Mouse (Mus musculus) lung, adult 10 weeks (tissue): ENCODE data around the gene Plp1. TPM values are rescaled to one million over a fixed set of nuclear protein-coding genes. Genes with fewer than 3 reads are reported as not detected.

Source experiments
- polyA plus RNA-seq: library from polyadenylated mRNA; stranded (reverse); fragments of 350-450 nt; fragmentation: Illumina TruSeq; extraction: RNeasy Lipid Tissue Mini Kit (QIAGEN cat#74804); gene quantifications from one replicate; pipeline ENCODE4 v1.2.3, GENCODE M21; 2014; ENCODE audit warnings: low read depth, low replicate concordance; ENCODE audit not compliant: insufficient read depth

Gene Plp1
- polyA plus RNA-seq = 1.5 TPM

GRCm38 (mm10) chrX:136822371-136822770, at the start of gene Plp1:
TSS of gene Plp1 (plus strand) at chrX:136822671.

GRCm38 (mm10) chrX:136780041-136780440, 42.4 kb upstream of the Plp1 start, which contains the start of gene Glra4:
TSS of gene Glra4 (minus strand) at chrX:136780141.

GRCm38 (mm10) chrX:136868061-136869040, 45.9 kb downstream of the Plp1 start, which contains the start of gene Rab9b:
TSS of gene Rab9b (minus strand) at chrX:136868755.

Other genes with a start within 250 kb of the Plp1 start
- 3.0 TPM for gene Tceal3, start 231.8 kb upstream of the Plp1 start, polyA plus RNA-seq
- 6.7 TPM for gene Tceal1, start 114.7 kb upstream of the Plp1 start, polyA plus RNA-seq
- 114 TPM for gene Morf4l2, start 79.0 kb upstream of the Plp1 start, polyA plus RNA-seq
- gene Glra4, start 42.5 kb upstream of the Plp1 start, polyA plus RNA-seq = not detected
- gene Rab9b, start 46.1 kb downstream of the Plp1 start, polyA plus RNA-seq = not detected
- gene H2bfm, start 104.7 kb downstream of the Plp1 start, polyA plus RNA-seq = not detected
- gene Tmsb15b2, start 152.8 kb downstream of the Plp1 start, polyA plus RNA-seq = 3.6 TPM
- gene Tmsb15l, start 154.2 kb downstream of the Plp1 start, polyA plus RNA-seq = 3.9 TPM
- 4.3 TPM for gene Tmsb15b1, start 154.2 kb downstream of the Plp1 start, polyA plus RNA-seq
- gene Zcchc18, start 170.5 kb downstream of the Plp1 start, polyA plus RNA-seq = 1.2 TPM
- 5.7 TPM for gene Slc25a53, start 215.6 kb downstream of the Plp1 start, polyA plus RNA-seq
- gene Fam199x, start 226.9 kb downstream of the Plp1 start, polyA plus RNA-seq = 1.7 TPM